Mouse (Mus musculus) MEL (cell line): ENCODE measurements around the gene Rhbdd2. TPM values are rescaled to one million over a fixed set of nuclear protein-coding genes. Genes with fewer than 3 reads are reported as not detected.

Source experiments
- DNase-seq: peaks from one replicate; pipeline ENCODE4 v3.0.0; 2011; ENCODE audit warnings: low read depth, low spot score
- H3K27ac ChIP-seq: 2 replicates; pipeline ENCODE4 v1.5.1; 2012; ENCODE audit warnings: low read depth, mild to moderate bottlenecking, control low read depth, low read length, moderate library complexity; ENCODE audit not compliant: control insufficient read depth
- H3K27me3 ChIP-seq, 2 experiments: fragments of 150-350 bp in 1 of 2; sonication (generic) in 1 of 2; 2 replicates each; pipeline ENCODE4 v1.6.1; 2012; ENCODE audit warnings: low read length in 2 of 2, mild to moderate bottlenecking in 2 of 2, improper control_type of control experiment in 1 of 2, moderate library complexity in 1 of 2; ENCODE audit not compliant: insufficient read depth in 2 of 2, control insufficient read depth in 1 of 2
- H3K36me3 ChIP-seq, 2 experiments: 2 replicates each; pipeline ENCODE4 v1.6.1; 2012 to 2014; ENCODE audit warnings: low read length in 2 of 2, improper control_type of control experiment in 1 of 2, inconsistent platforms in 1 of 2, mild to moderate bottlenecking in 1 of 2; ENCODE audit not compliant: insufficient read depth in 2 of 2, control insufficient read depth in 1 of 2
- H3K4me1 ChIP-seq, 2 experiments: fragments of 150-350 bp in 1 of 2; sonication (generic) in 1 of 2; 2 replicates each; pipeline ENCODE4 v1.6.1; 2012; ENCODE audit warnings: low read length in 2 of 2, improper control_type of control experiment in 1 of 2, mild to moderate bottlenecking in 1 of 2; ENCODE audit not compliant: insufficient read depth in 2 of 2, control insufficient read depth in 1 of 2
- H3K4me3 ChIP-seq, 2 experiments: fragments of 150-350 bp in 1 of 2; sonication (generic) in 1 of 2; 2 replicates each; pipeline ENCODE4 v1.5.1; 2012; ENCODE audit warnings: low read depth in 2 of 2, low read length in 2 of 2, mild to moderate bottlenecking in 2 of 2, moderate library complexity in 2 of 2, control low read depth in 1 of 2, improper control_type of control experiment in 1 of 2; ENCODE audit not compliant: control insufficient read depth in 1 of 2, insufficient read depth in 1 of 2
- H3K79me2 ChIP-seq: 2 replicates; pipeline ENCODE4 v1.6.1; 2012; ENCODE audit warnings: mild to moderate bottlenecking, low read length, moderate library complexity; ENCODE audit not compliant: control insufficient read depth, poor library complexity, insufficient read depth
- H3K9ac ChIP-seq: 2 replicates; pipeline ENCODE4 v1.6.1; 2012; ENCODE audit warnings: low read depth, mild to moderate bottlenecking, control low read depth, low read length, moderate library complexity; ENCODE audit not compliant: control insufficient read depth, poor library complexity, severe bottlenecking
- H3K9me3 ChIP-seq: fragments of 150-350 bp; sonication (generic); replicated peaks from 2 replicates; pipeline ENCODE4 v1.6.1; 2012; ENCODE audit warnings: mild to moderate bottlenecking, low read length, improper control_type of control experiment, moderate library complexity; ENCODE audit not compliant: insufficient read depth
- BHLHE40 ChIP-seq: IDR thresholded peaks from 2 replicates; pipeline ENCODE4 v1.6.1; 2012; ENCODE audit warnings: low read depth, mild to moderate bottlenecking, inconsistent platforms, low read length, improper control_type of control experiment, borderline replicate concordance
- CHD1 ChIP-seq: IDR thresholded peaks from 2 replicates; pipeline ENCODE4 v1.6.1; 2012; ENCODE audit warnings: low read depth, mild to moderate bottlenecking, inconsistent platforms, low read length, improper control_type of control experiment
- CHD2 ChIP-seq: IDR thresholded peaks from 2 replicates; pipeline ENCODE4 v1.6.1; 2011; ENCODE audit warnings: low read length, improper control_type of control experiment
- CTCF ChIP-seq, 3 experiments: IDR thresholded peaks in 2 of 3; conservative IDR thresholded peaks in 1 of 3; 2 replicates each; pipeline ENCODE4 v1.5.1; 2011 to 2012; ENCODE audit warnings: low read length in 3 of 3, low read depth in 2 of 3, mild to moderate bottlenecking in 2 of 3, improper control_type of control experiment in 1 of 3, inconsistent platforms in 1 of 3, mixed read lengths in 1 of 3, moderate library complexity in 1 of 3; ENCODE audit not compliant: control insufficient read depth in 1 of 3, insufficient read depth in 1 of 3, poor library complexity in 1 of 3, severe bottlenecking in 1 of 3
- E2F4 ChIP-seq: IDR thresholded peaks from 2 replicates; pipeline ENCODE4 v1.6.1; 2011; ENCODE audit warnings: low read depth, low read length, improper control_type of control experiment, borderline replicate concordance
- ELF1 ChIP-seq: IDR thresholded peaks from 2 replicates; pipeline ENCODE4 v1.6.1; 2014; ENCODE audit warnings: low read depth, mild to moderate bottlenecking, inconsistent platforms, low read length, improper control_type of control experiment, moderate library complexity
- EP300 ChIP-seq, 2 experiments: IDR thresholded peaks; 2 replicates each; pipeline ENCODE4 v1.6.1; 2011; ENCODE audit warnings: improper control_type of control experiment in 2 of 2, low read length in 2 of 2, low read depth in 1 of 2, mild to moderate bottlenecking in 1 of 2
- ETS1 ChIP-seq: IDR thresholded peaks from 2 replicates; pipeline ENCODE4 v1.6.1; 2012; ENCODE audit warnings: low read depth, mild to moderate bottlenecking, inconsistent platforms, low read length, improper control_type of control experiment, moderate library complexity
- GABPA ChIP-seq: IDR thresholded peaks from 2 replicates; pipeline ENCODE4 v1.6.1; 2012; ENCODE audit warnings: low read depth, mild to moderate bottlenecking, inconsistent platforms, low read length, improper control_type of control experiment, moderate library complexity
- GATA1 ChIP-seq: IDR thresholded peaks from 2 replicates; pipeline ENCODE4 v1.6.1; 2011; ENCODE audit warnings: low read depth, low read length, improper control_type of control experiment
- HCFC1 ChIP-seq: IDR thresholded peaks from 2 replicates; pipeline ENCODE4 v1.6.1; 2012; ENCODE audit warnings: low read depth, mild to moderate bottlenecking, inconsistent platforms, low read length, improper control_type of control experiment, moderate library complexity
- JUND ChIP-seq: IDR thresholded peaks from 2 replicates; pipeline ENCODE4 v1.6.1; 2011; ENCODE audit warnings: low read depth, mild to moderate bottlenecking, improper control_type of control experiment, low read length
- KAT2A ChIP-seq: conservative IDR thresholded peaks from 2 replicates; pipeline ENCODE4 v1.6.1; 2012; ENCODE audit warnings: low read depth, low read length, improper control_type of control experiment, inconsistent platforms
- MAFK ChIP-seq: IDR thresholded peaks from 2 replicates; pipeline ENCODE4 v1.6.1; 2011; ENCODE audit warnings: low read depth, mild to moderate bottlenecking, low read length, improper control_type of control experiment, borderline replicate concordance
- MAX ChIP-seq: IDR thresholded peaks from 2 replicates; pipeline ENCODE4 v1.6.1; 2011; ENCODE audit warnings: low read length, improper control_type of control experiment
- MAZ ChIP-seq: IDR thresholded peaks from 2 replicates; pipeline ENCODE4 v1.6.1; 2012; ENCODE audit warnings: low read depth, mild to moderate bottlenecking, inconsistent platforms, low read length, improper control_type of control experiment
- MEF2A ChIP-seq: IDR thresholded peaks from 2 replicates; pipeline ENCODE4 v1.6.1; 2014; ENCODE audit warnings: low read depth, mild to moderate bottlenecking, inconsistent platforms, low read length, improper control_type of control experiment; ENCODE audit not compliant: poor library complexity, insufficient replicate concordance, severe bottlenecking; ENCODE audit errors: extremely low read depth
- MYB ChIP-seq: IDR thresholded peaks from 2 replicates; pipeline ENCODE4 v1.6.1; 2011; ENCODE audit warnings: mild to moderate bottlenecking, low read depth, low read length, improper control_type of control experiment
- MYC ChIP-seq: IDR thresholded peaks from 2 replicates; pipeline ENCODE4 v1.6.1; 2011; ENCODE audit warnings: low read depth, mild to moderate bottlenecking, low read length, improper control_type of control experiment, moderate library complexity
- NELFE ChIP-seq: IDR thresholded peaks from 2 replicates; pipeline ENCODE4 v1.6.1; 2011; ENCODE audit warnings: low read depth, low read length, improper control_type of control experiment
- NRF1 ChIP-seq: IDR thresholded peaks from 2 replicates; pipeline ENCODE4 v1.6.1; 2014; ENCODE audit warnings: low read depth, mild to moderate bottlenecking, inconsistent platforms, low read length, improper control_type of control experiment, moderate library complexity; ENCODE audit not compliant: poor library complexity, insufficient read depth, severe bottlenecking
- POLR2A ChIP-seq, 2 experiments: IDR thresholded peaks; 2 replicates each; pipeline ENCODE4 v1.6.1; 2011 to 2012; ENCODE audit warnings: low read length in 2 of 2, mild to moderate bottlenecking in 2 of 2, control low read depth in 1 of 2, improper control_type of control experiment in 1 of 2, low read depth in 1 of 2, moderate library complexity in 1 of 2; ENCODE audit not compliant: control insufficient read depth in 1 of 2, insufficient read depth in 1 of 2, poor library complexity in 1 of 2
- POLR2AphosphoS2 ChIP-seq: IDR thresholded peaks from 2 replicates; pipeline ENCODE4 v1.6.1; 2011; ENCODE audit warnings: low read length, improper control_type of control experiment
- POLR2AphosphoS5 ChIP-seq: IDR thresholded peaks from 2 replicates; pipeline ENCODE4 v1.6.1; 2012; ENCODE audit warnings: low read depth, borderline replicate concordance, mild to moderate bottlenecking, inconsistent platforms, low read length, moderate library complexity, mixed read lengths
- RAD21 ChIP-seq: IDR thresholded peaks from 2 replicates; pipeline ENCODE4 v1.6.1; 2011; ENCODE audit warnings: mild to moderate bottlenecking, low read depth, low read length, improper control_type of control experiment
- RCOR1 ChIP-seq: IDR thresholded peaks from 2 replicates; pipeline ENCODE4 v1.6.1; 2012; ENCODE audit warnings: low read depth, mild to moderate bottlenecking, inconsistent platforms, low read length, improper control_type of control experiment
- SIN3A ChIP-seq: IDR thresholded peaks from 2 replicates; pipeline ENCODE4 v1.6.1; 2012; ENCODE audit warnings: low read length, improper control_type of control experiment, inconsistent platforms
- SMC3 ChIP-seq: IDR thresholded peaks from 2 replicates; pipeline ENCODE4 v1.6.1; 2011; ENCODE audit warnings: low read depth, low read length, improper control_type of control experiment
- TBP ChIP-seq: IDR thresholded peaks from 2 replicates; pipeline ENCODE4 v1.8.0; 2011; ENCODE audit warnings: low read depth, low read length, improper control_type of control experiment
- TCF12 ChIP-seq: IDR thresholded peaks from 2 replicates; pipeline ENCODE4 v1.6.1; 2014; ENCODE audit warnings: low read depth, mild to moderate bottlenecking, inconsistent platforms, low read length, improper control_type of control experiment, moderate library complexity
- UBTF ChIP-seq: IDR thresholded peaks from 2 replicates; pipeline ENCODE4 v1.6.1; 2012; ENCODE audit warnings: low read depth, mild to moderate bottlenecking, inconsistent platforms, low read length, improper control_type of control experiment, moderate library complexity, borderline replicate concordance; ENCODE audit not compliant: insufficient read depth
- USF2 ChIP-seq, 2 experiments: IDR thresholded peaks; 2 replicates each; pipeline ENCODE4 v1.6.1; 2011 to 2012; ENCODE audit warnings: improper control_type of control experiment in 2 of 2, low read length in 2 of 2, borderline replicate concordance in 1 of 2, inconsistent platforms in 1 of 2, low read depth in 1 of 2, mild to moderate bottlenecking in 1 of 2; ENCODE audit not compliant: insufficient read depth in 1 of 2
- ZC3H11A ChIP-seq: IDR thresholded peaks from 2 replicates; pipeline ENCODE4 v1.6.1; 2012; ENCODE audit warnings: low read depth, mild to moderate bottlenecking, inconsistent platforms, low read length, improper control_type of control experiment
- ZKSCAN1 ChIP-seq: IDR thresholded peaks from 2 replicates; pipeline ENCODE4 v1.6.1; 2012; ENCODE audit warnings: low read depth, mild to moderate bottlenecking, inconsistent platforms, low read length, improper control_type of control experiment, moderate library complexity
- ZNF384 ChIP-seq: IDR thresholded peaks from 2 replicates; pipeline ENCODE4 v1.6.1; 2012; ENCODE audit warnings: low read depth, mild to moderate bottlenecking, inconsistent platforms, low read length, improper control_type of control experiment
- polyA plus RNA-seq, 2 experiments: library from polyadenylated mRNA; stranded (reverse) in 1 of 2; unstranded in 1 of 2; fragments of >175 nt in 1 of 2; fragments of >200 nt in 1 of 2; gene quantifications; 2 replicates each; pipeline versions ENCODE4 v1.2.1 to v1.2.4; 2012; ENCODE audit warnings: low replicate concordance in 2 of 2, low read depth in 1 of 2; ENCODE audit not compliant: insufficient read length in 2 of 2, insufficient read depth in 1 of 2, missing spikeins in 1 of 2
- total RNA-seq: library from RNA; depleted of rRNA; stranded (reverse); fragments of 300-350 nt; gene quantifications from 2 replicates; pipeline ENCODE4 v1.2.3, GENCODE M21; 2012; rRNA removed

The Rhbdd2 gene
- total RNA-seq, result 4.2 and 4.9 TPM in 2 replicates
- polyA plus RNA-seq, result 10 to 100 TPM in 1 of 2 experiments, not detected in 1; 29.1 TPM

DNA sequence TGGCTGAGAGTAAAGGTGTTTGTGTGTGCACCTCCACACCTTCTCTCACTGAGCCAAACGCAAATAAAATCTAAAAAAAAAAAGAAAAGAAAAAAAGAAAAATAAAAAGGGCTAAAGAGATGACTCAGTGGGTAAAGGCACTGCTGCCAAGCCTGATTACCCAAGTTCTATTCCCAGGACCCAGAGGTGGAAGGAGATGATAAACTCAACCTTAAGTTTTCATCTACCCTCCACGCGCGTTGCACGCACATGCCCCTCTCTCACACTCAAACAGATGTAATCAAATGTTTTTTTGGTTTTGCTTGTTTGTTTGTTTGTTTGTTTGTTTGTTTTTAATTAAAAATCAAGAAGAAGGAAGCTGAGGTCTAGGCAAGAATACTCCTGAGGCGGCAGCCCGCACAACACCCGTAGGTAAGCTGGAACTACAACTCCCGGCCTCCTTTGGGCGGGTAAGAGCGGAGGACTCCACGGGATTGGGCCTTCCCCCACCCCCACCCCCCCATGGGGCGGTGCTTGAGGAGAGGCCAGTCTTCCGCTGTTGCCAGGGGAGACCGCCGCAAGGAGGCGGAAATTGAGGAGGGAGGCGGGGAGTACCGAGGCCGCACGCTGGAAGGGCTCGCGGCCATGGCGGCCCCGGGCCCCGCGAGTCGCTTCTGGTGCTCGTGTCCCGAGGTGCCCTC, at the start of gene Rhbdd2:
Rhbdd2 (plus strand) TSS at position 502 of the 680 bp plus-strand sequence.
- Histone ChIP-seq H3K4me3 (peak within 1 kb of the TSS; percentile 85 to 95), H3K36me3 (peaks cover 0 to 10% of the 10 kb centered on the region in 2 experiments; a peak in 2 of 4 replicates), H3K4me1 (peaks cover 0 to 14% of the 10 kb centered on the region in 2 experiments), H3K9ac (peak within 1 kb of the TSS; percentile 80), H3K27me3 (no peaks in the 10 kb centered on the region), H3K9me3 (no peaks in the 10 kb centered on the region), H3K27ac (peak within 1 kb of the TSS; percentile 49), H3K79me2 (peaks cover 6% of the 10 kb centered on the region)
- DNase-seq, result peak; percentile 99
- TF ChIP-seq TCF12 (0 out of 2 replicates have a peak, but pooled peaks have one; percentile 22), SIN3A (peak; percentile 90), RAD21 (no peak), ELF1 (peak; percentile 90), E2F4 (no peak), GABPA (no peak), MAFK (no peak), GATA1 (no peak), KAT2A (peak; percentile 85; the same call in 1 of the 2 replicates), USF2 (IDR thresholded peaks at IDR 0.05; ENCODE audit: borderline replicate concordance in 1 of 2, insufficient read depth in 1 of 2, low read depth in 1 of 2, low read length in 2 of 2) (no peak), MAX (peak; percentile 47; the same call in 1 of the 2 replicates), ZKSCAN1 (no peak), CHD2 (peak; percentile 69), POLR2A (IDR thresholded peaks at IDR 0.05; ENCODE audit: control insufficient read depth in 1 of 2, insufficient read depth in 1 of 2, low read depth in 1 of 2, low read length in 2 of 2, poor library complexity in 1 of 2) (peak in 1 of 2 experiments; percentile 95), MYB (no peak), JUND (no peak), NELFE (peak; percentile 95), POLR2AphosphoS2 (peak; percentile 86; the same call in 1 of the 2 replicates), MYC (peak; percentile 58; the same call in 1 of the 2 replicates), ETS1 (peak; percentile 25; the same call in 1 of the 2 replicates), MAZ (peak; percentile 93), TBP (no peak), EP300 (IDR thresholded peaks at IDR 0.05; ENCODE audit: low read depth in 1 of 2, low read length in 2 of 2) (peak in 1 of 2 experiments; percentile 23; a peak in 1 of 4 replicates), SMC3 (no peak), CTCF (IDR thresholded peaks at IDR 0.05 in 2 of 3, conservative IDR thresholded peaks at IDR 0.05 in 1 of 3; ENCODE audit: control insufficient read depth in 1 of 3, insufficient read depth in 1 of 3, low read depth in 2 of 3, low read length in 3 of 3, poor library complexity in 1 of 3, severe bottlenecking in 1 of 3) (no peak; a peak in 1 of 6 replicates), RCOR1 (no peak), HCFC1 (peak; percentile 98), CHD1 (no peak), MEF2A (no peak), ZNF384 (0 out of 2 replicates have a peak, but pooled peaks have one; percentile 16), UBTF (no peak), NRF1 (no peak), BHLHE40 (no peak), ZC3H11A (no peak), POLR2AphosphoS5 (no peak)
